8 mouse cellular contexts compared by ENCODE assay signal in the genomic region with DNA sequence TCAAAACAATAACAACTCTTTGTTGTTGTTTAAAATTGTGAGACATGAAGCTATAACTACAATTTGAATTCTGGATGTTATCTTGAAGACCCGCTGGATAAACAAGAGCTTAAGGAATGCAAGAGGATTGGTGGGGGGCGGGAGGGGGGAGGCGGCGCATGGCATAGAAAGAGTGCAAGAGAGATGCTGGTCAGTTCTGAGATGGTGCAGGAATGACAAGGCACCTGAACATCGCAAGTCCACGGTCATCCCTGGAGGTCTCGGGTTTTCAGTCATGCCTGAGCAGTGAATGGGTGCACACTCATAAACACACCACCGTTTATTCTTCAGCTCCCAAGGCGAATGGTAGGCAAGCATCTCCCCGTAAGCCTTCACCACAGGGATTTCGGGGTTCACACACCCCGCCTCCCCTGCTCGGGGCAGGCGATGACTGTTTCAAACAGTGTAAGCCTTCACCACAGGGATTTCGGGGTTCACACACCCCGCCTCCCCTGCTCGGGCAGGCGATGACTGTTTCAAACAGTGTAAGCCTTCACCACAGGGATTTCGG. TPM values are rescaled to one million over a fixed set of nuclear protein-coding genes. Genes with fewer than 3 reads are reported as not detected.
DNase-seq lines count a peak whose midpoint lies in the region; ATAC-seq lines count a peak whose summit lies in the region.

No protein-coding gene starts in this region.

- ATAC-seq in frontal cortex, adult (ENCODE audit: low TSS enrichment): peak; percentile 35
- peak; percentile 11 for ATAC-seq in forebrain, embryonic 16.5 days
- no peak for ATAC-seq in liver, embryonic 16.5 days (ENCODE audit: low read depth)

- 0% methylated on average over 19 of the region's 19 CpGs for WGBS in forebrain, embryonic 16.5 days
- WGBS in liver, embryonic 16.5 days (ENCODE audit: insufficient replicate concordance): 4% methylated on average over 19 of the region's 19 CpGs

- peak overlapping the region; percentile 93 for H3K4me3 ChIP-seq in forebrain, embryonic 16.5 days (replicated peaks; ENCODE audit: low read length)
- peak overlapping the region; percentile 61 for H3K4me3 ChIP-seq in liver, embryonic 16.5 days (ENCODE audit: low read depth, low read length)

- H3K9ac ChIP-seq in forebrain, embryonic 16.5 days (replicated peaks; ENCODE audit: low read depth, low read length): peak overlapping the region; percentile 92
- no peak overlapping the region for H3K9ac ChIP-seq in liver, embryonic 16.5 days (ENCODE audit: low read depth, low read length)

- H3K4me2 ChIP-seq in forebrain, embryonic 16.5 days (ENCODE audit: low read length): peak overlapping the region; percentile 82
- H3K4me2 ChIP-seq in liver, embryonic 16.5 days (ENCODE audit: low read depth, low read length): peak overlapping the region; percentile 66

- H3K27ac ChIP-seq in forebrain, embryonic 16.5 days (ENCODE audit: low read length): no peak overlapping the region
- no peak overlapping the region for H3K27ac ChIP-seq in liver, embryonic 16.5 days (ENCODE audit: low read length)

- DNase-seq in frontal cortex, postnatal 14 days (ENCODE audit: low spot score in 2 of 2): no peak
- DNase-seq in brain, adult 2 months (ENCODE audit: low read depth, low spot score): peak; percentile 35
- DNase-seq in thymus, postnatal 14 days: no peak
- no peak for DNase-seq in spleen, adult 12 weeks (ENCODE audit: low spot score)
- DNase-seq in adrenal gland, postnatal 25 days: no peak

- H3K36me3 ChIP-seq in forebrain, embryonic 16.5 days (ENCODE audit: control insufficient read depth, insufficient read depth): no peaks in the 10 kb centered on the region
- H3K36me3 ChIP-seq in liver, embryonic 16.5 days (ENCODE audit: control insufficient read depth, insufficient read depth): no peaks in the 10 kb centered on the region

- no peaks in the 10 kb centered on the region for H3K9me3 ChIP-seq in forebrain, embryonic 16.5 days (ENCODE audit: control insufficient read depth, low read length)
- H3K9me3 ChIP-seq in liver, embryonic 16.5 days (replicated peaks; ENCODE audit: control insufficient read depth, low read length): no peaks in the 10 kb centered on the region

- H3K27me3 ChIP-seq in forebrain, embryonic 16.5 days (replicated peaks; ENCODE audit: control insufficient read depth, insufficient read depth, low read length): 0 out of 2 replicates have a peak, but pooled peaks cover 2% of the 10 kb centered on the region
- H3K27me3 ChIP-seq in liver, embryonic 16.5 days (ENCODE audit: control insufficient read depth, insufficient read depth, low read depth, low read length): peaks cover 18% of the 10 kb centered on the region

- H3K4me1 ChIP-seq in forebrain, embryonic 16.5 days (replicated peaks; ENCODE audit: control insufficient read depth, insufficient read depth, low read length): peaks cover 9% of the 10 kb centered on the region
- H3K4me1 ChIP-seq in liver, embryonic 16.5 days (ENCODE audit: control insufficient read depth, low read depth, low read length): no peaks in the 10 kb centered on the region; the same call in 1 of the 2 replicates

RNA-seq across cellular contexts. Expression of a gene that starts 1.2 kb away (rescaled TPM):
- 32.3 and 41.8 TPM in 2 replicates for polyA plus RNA-seq in forebrain, embryonic 16.5 days (2015; fragmentation: Nextera tagmentation; extraction: Ambion mirVana)
- 1.5 TPM in 2 replicates for polyA plus RNA-seq in liver, embryonic 16.5 days (2015; fragmentation: Nextera tagmentation; extraction: Ambion mirVana)
- total RNA-seq in adrenal gland, postnatal 25 days (2021): 13.4 and 14.4 TPM in 2 replicates

Comparison
In these comparisons a context has a peak if more than half of its experiments do, and no peak if none do; other contexts are left out.
1. RNA of a gene that starts 1.2 kb away (polyA plus RNA-seq): 32.3 to 41.8 TPM in forebrain, embryonic 16.5 days; 1.5 TPM in liver, embryonic 16.5 days; every median in the first group is over 10 times any median in the second.